Mouse (Mus musculus): Measurements from ENCODE around the gene Malsu1.

DNA sequence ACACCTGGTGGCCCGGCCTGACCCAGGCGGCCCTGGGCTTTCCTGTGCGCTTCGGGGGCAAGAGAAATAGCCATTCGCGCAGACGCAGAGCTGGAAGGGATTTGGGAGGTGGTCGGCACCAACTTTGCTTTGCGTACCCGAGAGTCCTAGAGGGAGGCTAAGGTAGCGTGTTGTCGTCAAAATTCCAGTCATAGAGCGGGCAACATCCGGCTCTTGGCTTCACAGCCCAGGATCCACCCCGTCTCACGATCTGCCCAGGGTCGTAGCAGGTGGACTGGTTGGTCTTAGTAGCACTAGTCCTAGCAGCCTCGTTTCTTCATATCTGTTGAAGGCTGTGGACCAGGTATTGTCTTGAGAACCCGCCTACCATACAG lies 509 bp downstream of the Malsu1 start:
- TF ChIP-seq CTCF (IDR thresholded peaks at IDR 0.05; ENCODE audit: extremely low read depth, insufficient read length, insufficient replicate concordance, low read depth, low read length) (no peak), POLR2A (IDR thresholded peaks at IDR 0.05; ENCODE audit: low read depth, low read length) (no peak)
